Mouse (Mus musculus) liver, embryonic 14.5 days (tissue): ENCODE measurements around the gene Sdk1.

Source experiments
- CTCF ChIP-seq: IDR thresholded peaks from 2 replicates; pipeline ENCODE4 v1.5.1; 2016; ENCODE audit warnings: antibody characterized with exemption, low read depth, control low read depth
- EP300 ChIP-seq: IDR thresholded peaks from 2 replicates; pipeline ENCODE4 v1.6.1; 2016; ENCODE audit warnings: antibody characterized with exemption, low read depth

GRCm38 (mm10) chr5:141363956-141364355 is 122.7 kb downstream of the Sdk1 start:
- TF ChIP-seq EP300 = no peak
- TF ChIP-seq CTCF = no peak
